Mouse (Mus musculus): ENCODE measurements around the gene Pdcd2. TPM values are rescaled to one million over a fixed set of nuclear protein-coding genes. Genes with fewer than 3 reads are reported as not detected.
"Not testable (repeated sequence)": the region's sequence is repeated elsewhere in the genome, so short reads cannot be mapped to it uniquely, and the experiment has no call there.

The Pdcd2 gene
- total RNA-seq (2021) = 10 to 100 TPM; 13.9 to 20.1 TPM
- long read RNA-seq, experiment 1, transcript Pdcd2-201 (6 exons, 1,120 nt) = major isoform, 12 of 20 reads
- long read RNA-seq, experiment 1, partial matches to known transcripts = 7 of 20 reads
- long read RNA-seq, experiment 1, other reads (novel, unspliced or antisense) = 1 of 20 reads
- long read RNA-seq, experiment 2, transcript Pdcd2-201 (6 exons, 1,120 nt) = major isoform, 21 of 29 reads
- long read RNA-seq, experiment 2, partial matches to known transcripts = 7 of 29 reads
- long read RNA-seq, experiment 2, other reads (novel, unspliced or antisense) = 1 of 29 reads

DNA sequence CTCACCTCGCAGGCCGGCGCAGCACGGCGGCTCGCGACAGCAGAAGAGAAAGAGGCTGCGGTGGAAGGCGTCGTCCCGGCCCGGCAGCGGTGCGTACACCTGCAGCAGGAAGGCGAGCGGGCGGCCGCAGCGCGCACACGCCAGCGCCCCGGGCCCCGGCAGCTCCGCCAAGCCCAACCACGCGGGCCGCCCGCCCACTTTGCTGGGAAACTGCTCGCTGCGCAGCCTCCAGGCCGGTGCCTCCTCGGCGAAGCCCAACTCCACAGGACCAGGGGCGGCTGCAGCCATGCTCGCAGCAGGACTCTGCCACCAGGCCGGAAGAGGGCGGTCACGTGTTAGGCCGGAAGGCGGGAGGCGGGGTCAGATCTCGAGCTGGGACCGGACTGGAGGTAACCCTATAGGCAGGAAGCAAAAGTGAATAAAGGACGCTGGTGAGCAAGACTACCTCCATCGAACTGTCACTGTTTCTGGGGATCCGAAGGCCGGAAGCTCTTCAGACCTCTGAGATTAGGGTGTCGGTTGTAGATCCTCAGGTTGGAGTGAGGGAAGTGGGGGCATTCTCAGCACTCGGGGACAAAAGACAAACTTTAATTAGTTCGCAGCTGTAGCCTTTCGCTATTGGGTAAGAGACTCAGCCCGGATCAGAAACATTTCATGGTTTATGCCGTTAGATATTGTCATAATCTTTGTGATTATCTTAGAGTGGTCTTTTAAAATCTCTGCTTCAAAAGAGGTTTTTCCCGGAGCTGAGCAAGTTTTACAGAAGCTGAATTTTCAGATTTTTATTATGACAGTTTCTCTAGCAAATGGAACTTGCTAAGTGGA is at the start of gene Pdcd2:
Gene Pdcd2, minus strand, starts transcription at position 316 of the 825 bp plus-strand sequence.
- intact Hi-C loops (cut with DNase I) = no loop called here
- peak; percentile 88 to 94 for DNase-seq

DNA sequence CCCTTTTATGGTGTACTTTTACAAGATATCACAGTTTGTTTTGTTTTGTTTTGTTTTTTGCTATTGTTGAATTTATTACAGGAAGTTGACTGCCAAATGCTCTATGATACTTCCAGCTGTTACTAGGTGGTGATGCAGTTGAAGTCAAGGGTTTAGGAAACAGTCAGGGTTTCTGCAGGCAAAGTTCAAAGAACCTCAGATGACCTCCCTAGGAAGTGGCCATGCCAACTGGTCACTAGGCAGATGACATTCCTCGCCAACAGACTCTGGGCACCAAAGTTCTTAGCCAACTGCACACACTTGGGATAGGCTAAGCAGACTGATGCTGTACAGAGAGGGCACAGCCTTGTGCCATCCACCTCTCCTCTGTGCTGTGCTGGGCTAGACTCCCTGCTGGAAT is 48.0 kb upstream of the Pdcd2 start:
- intact Hi-C loops (cut with DNase I) = no loop called here

DNA sequence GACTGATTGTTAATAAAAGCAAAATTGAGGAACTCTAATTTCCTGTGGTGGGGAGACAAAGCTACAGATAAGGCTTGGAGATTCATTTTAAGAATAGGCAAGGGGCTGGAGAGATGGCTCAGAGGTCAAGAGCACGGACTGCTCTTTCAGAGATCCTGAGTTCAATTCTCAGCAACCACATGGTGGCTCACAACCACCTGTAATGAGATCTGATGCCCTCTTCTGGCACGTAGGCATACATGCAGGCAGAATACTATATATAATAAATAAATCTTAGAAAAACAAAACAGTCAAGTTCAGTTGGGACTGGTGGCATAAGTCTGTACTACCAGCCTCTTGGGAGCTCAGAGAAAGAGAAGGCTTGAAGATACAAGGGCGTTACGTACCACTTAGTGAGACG is 39.8 kb upstream of the Pdcd2 start:
- intact Hi-C loops (cut with DNase I) = no loop called here
- DNase-seq = no peak

More for the DNA sequence above, 48.0 kb upstream of the Pdcd2 start:
- no peak for DNase-seq

DNA sequence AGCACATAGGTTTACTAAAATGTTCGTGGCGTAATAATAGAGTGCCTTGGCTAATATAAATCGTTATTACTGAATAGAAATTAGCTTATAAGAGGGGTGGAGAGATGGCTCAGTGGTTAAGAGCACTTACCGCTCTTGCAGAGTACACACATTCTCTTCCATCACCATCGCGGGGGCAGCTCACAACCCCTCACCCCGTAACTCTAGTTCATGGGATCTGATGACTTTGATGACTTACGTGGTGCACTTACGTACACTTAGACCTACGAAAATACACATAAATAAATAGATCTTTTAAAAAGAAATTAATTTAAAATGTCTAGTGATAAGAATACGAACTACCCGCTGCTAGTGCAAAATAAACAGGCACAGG is 37.8 kb upstream of the Pdcd2 start:
- DNase-seq = no peak
- intact Hi-C loops (cut with DNase I) = no loop called here

DNA sequence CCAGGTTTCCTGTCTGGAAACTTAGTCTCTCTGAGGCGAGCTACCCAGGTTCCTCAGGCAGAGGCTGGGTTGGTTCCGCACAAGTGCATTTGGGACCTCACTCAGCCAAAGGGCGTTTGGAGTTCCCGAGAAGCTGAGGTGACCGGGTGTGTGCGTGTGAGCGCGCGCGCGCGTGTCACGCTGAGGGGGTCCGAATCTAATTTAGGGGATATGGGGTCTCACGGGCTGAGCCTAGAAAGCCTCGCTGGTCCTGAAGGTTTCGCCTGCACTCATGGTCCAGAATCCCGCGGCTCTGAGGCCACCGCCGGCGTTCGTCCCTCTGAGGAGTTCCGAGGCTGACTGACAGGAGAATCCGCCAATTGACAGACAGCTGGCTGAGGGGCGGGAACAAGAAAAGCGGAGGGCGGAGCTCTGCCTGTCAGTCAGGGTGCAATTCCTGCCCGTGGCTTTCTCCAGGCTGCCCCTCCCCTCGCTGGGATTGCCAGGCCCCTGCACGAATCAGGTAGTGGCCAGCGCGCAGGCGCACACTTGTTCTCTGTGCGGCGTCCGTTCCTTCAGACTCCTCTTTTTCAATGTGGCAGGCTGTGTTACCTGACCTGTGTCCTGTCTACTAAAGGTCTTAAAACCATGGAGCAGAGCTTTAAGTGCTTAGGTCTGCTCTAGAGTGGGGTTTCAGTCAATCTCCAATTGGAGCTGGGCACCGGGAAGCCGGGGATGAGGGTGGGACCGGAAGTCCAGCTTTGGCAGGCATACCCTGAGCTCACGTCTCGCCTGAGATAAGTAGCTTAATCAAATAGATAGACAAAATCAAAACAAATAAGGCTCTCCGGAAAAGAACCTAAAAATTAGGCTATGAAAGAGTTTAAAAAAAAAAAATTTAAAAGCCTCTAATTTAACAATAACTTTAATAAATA is 37.2 kb upstream of the Pdcd2 start, which contains the start of gene Prdm9:
Gene Prdm9, minus strand, starts transcription at position 341 of the 914 bp plus-strand sequence.
- intact Hi-C loops (cut with DNase I) = no loop called here
- DNase-seq = peak; percentile 99 to 100

DNA sequence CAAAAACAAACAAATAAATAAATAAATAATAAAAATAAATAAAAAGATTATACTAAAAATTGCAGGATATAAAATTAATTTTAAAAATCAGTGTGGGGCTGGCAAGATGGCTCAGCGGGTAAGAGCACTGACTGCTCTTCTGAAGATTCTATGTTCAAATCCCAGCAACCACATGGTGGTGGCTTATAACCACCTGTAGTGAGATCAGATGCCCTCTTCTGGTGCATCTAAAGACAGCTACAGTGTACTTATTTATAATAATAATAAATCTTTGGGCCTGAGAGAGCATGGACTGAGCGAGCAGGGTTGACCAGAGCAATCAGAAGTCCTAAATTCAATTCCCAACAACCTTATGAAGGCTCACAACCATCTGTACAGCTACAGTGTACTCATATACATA is 32.8 kb upstream of the Pdcd2 start:
- no peak for DNase-seq
- intact Hi-C loops (cut with DNase I) = no loop called here

DNA sequence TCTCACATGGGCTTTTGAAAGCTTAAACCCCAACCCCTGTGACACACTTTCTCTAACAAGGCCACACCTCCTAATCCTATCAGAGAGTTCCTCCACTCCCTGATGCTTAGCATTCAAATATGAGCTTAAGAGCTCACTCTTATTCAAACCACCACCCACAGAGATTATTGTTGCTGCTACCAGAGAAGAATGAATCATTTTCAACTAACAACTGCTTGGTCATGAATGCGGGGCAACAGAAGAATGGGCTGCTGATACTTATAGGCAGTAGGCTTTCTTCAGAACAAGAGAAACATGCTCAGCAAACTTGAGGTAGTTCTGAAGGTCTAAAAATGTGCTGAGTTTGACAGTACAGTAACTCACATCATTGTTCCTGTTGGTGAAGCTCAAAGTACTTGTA is 22.6 kb upstream of the Pdcd2 start:
- DNase-seq = no peak
- intact Hi-C loops (cut with DNase I) = no loop called here

DNA sequence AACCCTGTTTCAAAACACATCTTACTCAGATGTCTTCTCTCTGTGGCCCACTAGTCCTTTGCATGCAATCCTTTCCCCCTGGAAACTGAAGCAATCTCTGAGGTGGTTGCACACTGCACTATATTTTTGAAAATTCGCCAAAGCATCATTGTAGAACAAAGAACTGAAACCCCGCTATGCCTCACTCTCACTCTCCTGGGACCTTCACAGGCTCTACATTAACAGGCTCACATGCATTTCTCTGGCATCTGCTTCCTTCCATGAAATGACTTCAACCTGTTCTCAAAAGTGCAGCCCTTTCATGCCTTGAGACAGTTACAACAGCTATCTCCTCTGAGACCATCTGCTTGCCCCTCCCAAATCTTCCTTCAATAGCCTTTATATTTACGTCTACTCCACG is 19.3 kb upstream of the Pdcd2 start:
- intact Hi-C loops (cut with DNase I) = no loop called here

DNA sequence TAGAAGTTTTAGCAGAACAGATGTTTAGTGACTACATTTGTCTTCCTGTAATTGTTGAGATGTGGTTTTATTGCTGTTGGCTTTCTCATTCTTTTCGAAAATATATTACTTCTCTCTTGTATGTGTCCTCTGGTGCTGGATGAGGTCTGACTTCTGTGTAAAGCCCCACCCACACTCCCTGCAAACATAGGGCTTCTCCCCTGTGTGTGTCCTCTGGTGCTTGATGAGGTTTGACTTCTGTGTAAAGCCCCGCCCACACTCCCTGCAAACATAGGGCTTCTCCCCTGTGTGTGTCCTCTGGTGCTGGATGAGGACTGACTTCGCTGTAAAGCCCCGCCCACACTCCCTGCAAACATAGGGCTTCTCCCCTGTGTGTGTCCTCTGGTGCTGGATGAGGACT is 16.8 kb upstream of the Pdcd2 start:
- intact Hi-C loops (cut with DNase I); DNase-seq: not testable (repeated sequence)

More for the DNA sequence above, 19.3 kb upstream of the Pdcd2 start:
- no peak for DNase-seq

DNA sequence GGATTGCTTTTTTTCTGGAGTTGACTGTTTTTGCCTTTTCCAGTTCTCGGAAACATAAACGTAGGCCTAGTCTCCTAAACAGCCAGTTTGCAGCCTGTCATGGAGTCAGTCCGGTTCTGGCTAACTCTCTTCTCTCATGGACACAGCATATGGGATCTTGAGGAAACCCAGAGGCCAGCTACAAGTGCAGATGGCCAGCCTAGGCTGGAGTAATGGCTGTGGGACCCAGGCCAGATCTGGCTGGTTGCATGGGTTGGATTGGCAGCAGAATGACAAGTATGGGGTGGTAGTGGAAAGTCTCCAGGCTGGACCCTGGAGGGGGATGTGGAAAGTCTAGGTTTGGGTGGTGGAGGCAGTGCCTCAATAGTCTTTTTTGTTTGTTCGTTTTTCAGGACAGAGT is 13.2 kb upstream of the Pdcd2 start:
- DNase-seq = no peak
- intact Hi-C loops (cut with DNase I) = no loop called here

DNA sequence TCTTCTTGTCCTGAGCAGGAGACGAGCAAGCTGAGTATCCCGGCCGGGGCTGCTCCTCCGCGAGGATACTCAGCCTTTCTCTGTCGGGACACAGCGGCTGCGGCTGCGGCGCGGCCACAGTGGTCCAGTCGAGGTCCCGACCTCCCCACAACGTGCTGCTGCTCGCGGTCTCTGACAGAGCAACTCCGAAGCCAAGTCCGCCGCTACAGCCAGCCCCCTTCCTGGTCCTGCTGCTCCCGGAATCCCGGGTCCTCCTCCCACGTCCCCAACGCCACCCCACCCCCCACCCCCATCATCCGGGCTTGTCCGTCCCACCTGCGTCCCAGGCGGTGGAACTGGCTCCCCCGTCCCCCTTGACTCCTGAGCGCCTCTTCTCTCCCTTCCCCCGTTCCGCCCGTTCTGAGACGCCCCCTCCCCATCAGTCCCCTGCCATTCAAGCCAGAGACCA is 9.4 kb upstream of the Pdcd2 start:
- intact Hi-C loops (cut with DNase I) = no loop called here
- DNase-seq = no peak

DNA sequence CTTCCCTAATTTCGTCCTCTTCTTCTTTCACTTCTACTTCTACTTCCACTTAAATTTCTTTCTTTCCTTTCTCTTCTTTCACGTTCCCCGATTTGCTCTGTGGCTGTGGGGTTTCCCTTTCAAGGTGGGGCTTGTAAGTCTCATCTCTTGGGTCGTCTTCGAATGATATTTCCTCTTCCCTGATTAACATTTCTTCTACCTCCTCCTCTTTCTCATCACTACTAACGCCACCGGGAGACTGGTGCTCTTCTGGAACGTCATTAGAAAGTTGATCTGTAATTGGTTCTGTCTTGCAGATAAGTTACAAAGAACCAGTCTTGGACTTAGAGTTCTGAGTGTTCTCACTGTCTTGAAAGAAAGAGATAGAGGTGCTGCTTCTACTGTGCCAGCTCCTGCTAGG is 8.8 kb upstream of the Pdcd2 start:
- intact Hi-C loops (cut with DNase I) = no loop called here

DNA sequence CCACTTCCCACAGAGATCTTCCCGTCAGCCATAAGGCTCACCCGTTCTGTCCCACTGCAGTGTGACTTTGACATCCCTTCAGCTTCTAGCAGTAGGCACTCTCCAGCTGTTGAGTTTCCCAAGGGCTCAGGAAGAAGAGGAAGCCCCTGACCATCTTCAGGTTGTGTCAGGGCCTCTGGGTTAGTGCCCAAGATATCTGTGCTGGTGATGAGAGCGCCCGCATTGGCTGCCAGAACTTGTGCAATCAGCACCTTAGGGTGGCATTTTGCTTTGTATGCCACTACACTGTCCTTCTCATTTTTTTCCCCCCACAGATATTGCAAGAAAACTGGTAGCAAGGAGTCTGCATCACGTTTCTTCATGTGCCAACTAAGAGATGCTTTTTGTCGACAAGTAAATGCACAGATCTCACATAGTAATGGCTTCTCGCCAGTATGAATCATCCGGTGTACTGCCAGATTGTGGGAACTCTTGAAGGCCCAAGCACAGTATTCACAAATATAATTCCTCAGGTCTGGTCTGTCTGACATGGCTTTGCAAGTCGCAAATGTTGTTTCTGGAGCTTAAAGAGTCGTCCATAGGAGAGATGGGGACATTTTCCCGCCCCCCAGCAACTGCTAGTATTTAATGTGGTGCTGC is 8.2 kb upstream of the Pdcd2 start:
- intact Hi-C loops (cut with DNase I) = no loop called here
- DNase-seq = no peak

More for the DNA sequence above, 8.8 kb upstream of the Pdcd2 start:
- no peak for DNase-seq

DNA sequence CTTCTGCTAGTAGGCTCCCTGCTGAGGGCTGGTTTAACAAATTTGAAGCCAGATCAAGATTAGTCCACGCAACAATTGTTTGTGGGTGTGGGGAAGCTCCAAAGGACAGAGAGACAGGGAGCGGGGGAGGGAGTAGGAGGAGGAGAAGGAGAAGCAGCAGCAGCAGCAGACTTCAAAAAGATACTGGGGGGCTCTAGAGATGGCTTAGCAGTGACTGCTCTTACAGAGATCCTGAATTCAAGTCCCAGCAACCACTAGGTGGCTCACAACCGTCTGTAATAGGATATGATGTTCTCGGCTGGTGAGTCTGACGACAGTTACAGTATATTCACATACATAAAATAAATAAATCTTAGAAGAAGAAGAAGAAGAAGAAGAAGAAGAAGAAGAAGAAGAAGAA is 3.0 kb upstream of the Pdcd2 start:
- DNase-seq = peak in 1 of 2 experiments; percentile 19
- intact Hi-C loops (cut with DNase I) = no loop called here

DNA sequence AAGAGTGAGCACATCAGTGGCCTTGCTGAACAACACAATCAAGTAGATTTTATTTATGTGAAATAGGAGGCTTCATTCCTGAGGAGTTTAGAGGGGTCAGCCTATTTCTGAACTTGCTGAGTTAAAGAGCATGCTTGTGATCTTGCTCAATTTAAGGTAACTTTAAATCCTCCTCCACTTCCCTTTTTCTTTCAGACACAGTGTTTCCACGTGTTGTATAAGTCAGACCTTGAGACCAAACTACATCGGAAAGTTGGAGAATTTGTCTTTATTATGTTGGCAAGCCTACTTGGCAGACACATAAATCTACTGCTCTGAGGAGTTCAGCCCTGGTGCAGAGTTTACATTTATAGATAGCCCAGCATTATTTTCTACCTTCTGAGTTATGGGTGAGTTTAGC is 1.8 kb upstream of the Pdcd2 start:
- intact Hi-C loops (cut with DNase I) = no loop called here
- DNase-seq = no peak

DNA sequence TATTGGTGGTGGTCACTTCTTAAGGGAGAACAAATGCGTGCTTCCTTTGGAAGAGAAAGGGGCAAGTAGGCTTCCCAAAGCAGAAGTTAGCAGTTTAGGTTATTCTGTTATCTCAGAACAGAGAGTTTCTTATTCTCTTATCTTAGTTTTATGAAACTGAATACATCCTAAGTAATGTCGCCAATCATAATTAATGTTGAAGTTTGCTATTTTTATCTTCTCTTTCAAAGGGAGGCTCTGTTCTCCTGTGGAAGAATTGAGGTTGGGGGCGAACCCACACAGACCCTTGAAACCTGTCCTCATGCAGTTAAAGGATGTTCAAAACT is 673 bp upstream of the Pdcd2 start:
- DNase-seq = no peak
- intact Hi-C loops (cut with DNase I) = no loop called here

DNA sequence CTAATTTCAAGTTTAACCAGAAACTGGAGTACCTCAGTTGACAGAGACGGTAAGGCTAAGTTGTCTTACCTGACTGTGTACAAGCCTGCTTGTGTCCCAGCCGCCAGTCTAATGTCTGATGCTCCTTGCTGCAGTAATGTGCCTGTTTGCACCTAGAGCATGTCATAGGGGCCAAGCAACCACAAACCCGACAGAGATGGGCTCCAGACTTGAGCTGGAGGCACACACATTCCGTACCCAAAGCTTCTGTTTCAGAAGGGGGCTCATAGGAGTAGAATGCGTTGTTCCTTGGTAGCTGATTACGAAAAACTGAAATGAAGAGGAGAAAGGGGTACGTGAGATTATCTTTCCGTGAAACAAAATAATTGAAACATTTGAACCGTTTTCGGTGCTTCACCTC is 797 bp downstream of the Pdcd2 start:
- intact Hi-C loops (cut with DNase I) = no loop called here
- DNase-seq = no peak

DNA sequence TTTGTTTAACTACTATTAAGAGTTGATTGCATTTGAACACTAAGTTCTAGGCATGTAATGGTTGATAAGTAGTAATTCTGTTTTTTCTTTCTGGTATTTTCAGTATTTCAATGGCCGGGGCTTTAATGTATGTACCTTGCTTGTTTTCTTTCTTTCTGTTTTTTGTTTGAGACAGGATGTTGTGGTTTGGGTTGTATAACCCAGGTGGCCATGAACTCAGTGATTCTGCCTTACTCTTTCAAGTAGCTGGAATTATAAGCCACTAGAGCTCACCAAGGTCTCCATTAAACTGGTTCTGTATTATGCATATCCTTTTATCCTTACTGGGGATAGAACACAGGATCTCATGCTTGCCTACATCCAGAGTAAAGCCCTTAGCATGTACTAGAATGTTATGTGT is 8.3 kb downstream of the Pdcd2 start:
- DNase-seq = no peak
- intact Hi-C loops (cut with DNase I) = no loop called here

DNA sequence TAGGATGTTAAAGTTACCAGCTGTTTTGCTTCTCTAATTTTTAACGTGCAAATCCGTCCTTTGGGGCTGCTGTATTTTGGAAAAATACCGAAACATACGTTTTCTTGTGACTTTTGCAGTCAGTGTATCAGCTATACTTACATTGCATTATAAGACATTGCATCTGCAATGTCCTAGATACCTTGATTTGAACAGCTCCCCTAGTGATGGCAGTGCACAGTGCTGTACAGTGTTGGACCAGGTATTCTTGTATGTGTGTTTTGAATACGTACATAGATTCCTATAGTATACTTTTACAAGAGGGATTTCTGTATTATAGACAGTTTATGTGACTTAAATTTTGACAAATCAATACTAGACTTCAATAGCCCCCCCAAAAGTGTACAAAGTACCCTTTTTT is 8.9 kb downstream of the Pdcd2 start:
- intact Hi-C loops (cut with DNase I) = no loop called here
- DNase-seq = no peak

DNA sequence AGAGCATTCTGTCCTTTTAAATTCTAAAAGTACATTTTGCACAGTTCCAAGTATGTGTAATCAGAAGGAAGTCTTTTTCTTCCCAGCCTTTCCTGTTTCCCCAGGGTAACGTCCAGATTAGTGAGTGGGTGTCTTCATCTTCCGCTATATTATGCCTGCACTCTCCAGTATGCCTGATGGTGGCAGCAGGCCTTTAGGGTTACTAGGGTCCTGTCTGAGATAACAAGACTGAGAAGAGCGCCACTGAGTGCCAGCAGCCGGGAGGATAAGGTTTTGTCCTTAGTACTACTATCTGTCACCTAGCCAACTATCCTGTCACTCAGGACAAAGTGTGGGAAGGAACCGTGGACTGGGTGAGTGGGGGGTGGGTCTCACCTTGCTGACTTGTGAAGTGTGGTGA is 9.3 kb downstream of the Pdcd2 start:
- intact Hi-C loops (cut with DNase I) = no loop called here
- no peak for DNase-seq

DNA sequence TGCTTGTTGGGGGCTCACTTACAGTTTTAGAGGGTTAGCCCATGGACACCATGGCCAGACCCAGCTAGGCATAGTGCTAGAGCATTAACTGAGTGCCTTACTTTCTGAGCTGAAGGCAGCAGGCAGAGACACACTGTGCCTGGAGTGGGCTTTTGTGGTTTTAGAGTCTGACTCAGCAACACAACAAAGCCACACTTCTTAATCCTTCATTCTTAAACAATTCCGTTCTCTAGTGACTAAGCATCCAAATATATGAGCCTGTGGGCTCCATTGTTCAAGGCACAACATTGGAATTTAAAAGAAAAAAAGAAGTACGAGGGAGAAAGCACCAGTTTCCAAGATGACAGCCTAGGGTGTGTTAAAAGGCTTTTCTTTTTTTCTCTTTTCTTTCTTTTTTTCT is 16.4 kb downstream of the Pdcd2 start:
- intact Hi-C loops (cut with DNase I) = no loop called here
- DNase-seq = no peak
